Mouse (Mus musculus) ovary, adult 18-20 months (tissue): ENCODE data around the gene Hspb11.

Source experiments
- DNase-seq: peaks from one replicate; pipeline ENCODE4 v3.0.0; 2022; ENCODE audit warnings: low spot score, mixed read lengths

The Hspb11 gene

GRCm38 (mm10) chr4:107253125-107254091, at the start of gene Hspb11, which contains the start of gene Lrrc42:
Gene Hspb11 (plus strand): TSS chr4:107253593.
Gene Lrrc42 (minus strand): TSS chr4:107253532.
- peak; percentile 96 for DNase-seq

GRCm38 (mm10) chr4:107207016-107207415, 46.4 kb upstream of the Hspb11 start:
- no peak for DNase-seq

- DNase-seq: no peak
These were observed 44.5 kb upstream of the Hspb11 start, which contains the start of gene Ldlrad1 for GRCm38 (mm10) chr4:107208880-107209279. Gene Ldlrad1 (plus strand): TSS chr4:107209180.

GRCm38 (mm10) chr4:107210483-107211097, 42.8 kb upstream of the Hspb11 start:
- DNase-seq: no peak

- no peak for DNase-seq
These were observed 41.9 kb upstream of the Hspb11 start for GRCm38 (mm10) chr4:107211465-107211864.

GRCm38 (mm10) chr4:107211936-107212335, 41.5 kb upstream of the Hspb11 start:
- no peak for DNase-seq

GRCm38 (mm10) chr4:107213279-107214011, 39.9 kb upstream of the Hspb11 start:
- no peak for DNase-seq

GRCm38 (mm10) chr4:107217574-107217973, 35.8 kb upstream of the Hspb11 start:
- peak; percentile 59 for DNase-seq

- no peak for DNase-seq
These were observed 31.9 kb upstream of the Hspb11 start for GRCm38 (mm10) chr4:107221524-107221923.

GRCm38 (mm10) chr4:107223225-107224204, 29.9 kb upstream of the Hspb11 start:
- peak; percentile 18 for DNase-seq

GRCm38 (mm10) chr4:107226313-107226712, 27.1 kb upstream of the Hspb11 start:
- DNase-seq: no peak

GRCm38 (mm10) chr4:107232219-107232618, 21.2 kb upstream of the Hspb11 start:
- DNase-seq: no peak

GRCm38 (mm10) chr4:107238253-107238652, 15.1 kb upstream of the Hspb11 start:
- DNase-seq: no peak

GRCm38 (mm10) chr4:107240196-107240595, 13.2 kb upstream of the Hspb11 start:
- DNase-seq: no peak

- DNase-seq: no peak
These were observed 9.7 kb upstream of the Hspb11 start for GRCm38 (mm10) chr4:107243365-107244333.

- DNase-seq: no peak
These were observed 8.0 kb upstream of the Hspb11 start for GRCm38 (mm10) chr4:107245368-107245767.

GRCm38 (mm10) chr4:107246040-107246439, 7.4 kb upstream of the Hspb11 start:
- DNase-seq: no peak

- no peak for DNase-seq
These were observed 6.3 kb upstream of the Hspb11 start for GRCm38 (mm10) chr4:107247110-107247509.

- DNase-seq: no peak
These were observed 5.3 kb upstream of the Hspb11 start for GRCm38 (mm10) chr4:107248061-107248460.

- DNase-seq: no peak
These were observed 3.9 kb upstream of the Hspb11 start for GRCm38 (mm10) chr4:107249471-107249870.
